9 mouse cellular contexts compared by ENCODE assay signal in the genomic region with DNA sequence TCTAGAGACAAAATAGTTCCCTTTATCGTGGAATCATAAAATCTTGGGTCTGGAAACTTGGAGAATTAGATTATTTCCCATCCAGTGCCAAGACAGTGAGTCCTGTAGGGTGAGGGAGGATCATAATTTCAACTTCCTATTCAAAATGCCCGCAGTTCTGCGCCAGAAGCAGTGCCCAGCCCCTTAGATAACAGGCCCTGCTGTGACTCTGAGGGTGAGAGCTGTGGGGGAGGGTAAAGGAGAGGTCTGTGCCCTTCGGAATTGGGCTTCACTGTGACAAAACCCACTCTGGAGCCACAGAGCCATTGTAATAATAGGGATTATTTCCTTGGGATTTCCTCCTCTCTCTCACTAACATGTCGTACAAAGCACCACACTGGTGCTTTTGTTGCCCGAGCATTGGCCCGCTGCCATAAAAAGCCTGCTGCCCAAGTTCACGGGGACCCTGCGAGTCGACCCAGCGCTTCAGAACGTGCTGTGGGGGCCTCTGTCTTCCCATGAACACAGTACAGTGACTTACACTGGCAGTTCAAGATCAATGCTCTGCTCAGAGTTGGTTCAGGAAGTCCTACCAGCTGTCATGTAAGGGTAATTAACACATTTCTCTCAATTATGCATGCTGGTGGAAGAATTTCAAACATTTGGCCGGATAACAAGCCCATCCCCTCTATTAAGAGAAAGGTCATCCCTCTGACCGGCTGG.
DNase-seq lines count a peak whose midpoint lies in the region; ATAC-seq and TF ChIP-seq lines count a peak whose summit lies in the region.
"Had no signal": no experiment of that assay in that cellular context is flagged by ENCODE, and none has a peak within 500 bp of the region (broad histone marks: within the 10 kb centered on the region; RNA-seq: fewer than 3 reads in every experiment).

No protein-coding gene starts in this region.

- no peaks in the 10 kb centered on the region for H3K27me3 ChIP-seq in heart, embryonic 16.5 days (ENCODE audit: control insufficient read depth, insufficient read depth, low read length)
- H3K27me3 ChIP-seq in lung, embryonic 16.5 days (ENCODE audit: control insufficient read depth, insufficient read depth, low read depth, low read length), result no peaks in the 10 kb centered on the region
- H3K27me3 ChIP-seq in small intestine, adult 2 months (ENCODE audit: control insufficient read depth, insufficient read depth, low read length), result no peaks in the 10 kb centered on the region

- peaks cover 5% of the 10 kb centered on the region; the same call in 1 of the 2 replicates for H3K36me3 ChIP-seq in heart, embryonic 16.5 days (ENCODE audit: control insufficient read depth, insufficient read depth)
- 0 out of 2 replicates have a peak, but pooled peaks cover 3% of the 10 kb centered on the region for H3K36me3 ChIP-seq in lung, embryonic 16.5 days (ENCODE audit: control insufficient read depth, insufficient read depth, low read length)
- 0 out of 2 replicates have a peak, but pooled peaks cover 3% of the 10 kb centered on the region for H3K36me3 ChIP-seq in small intestine, adult 2 months (ENCODE audit: control insufficient read depth, insufficient read depth, low read length)

- intact Hi-C loops in left cerebral cortex, postnatal 10 days (cut with DNase I), result no loop called here
- intact Hi-C loops in left cerebral cortex, postnatal 36 days (cut with DNase I), result no loop called here

- H3K4me3 ChIP-seq in heart, embryonic 16.5 days (ENCODE audit: low read length), result peak overlapping the region; percentile 29
- peak overlapping the region; percentile 17; the same call in 1 of the 2 replicates for H3K4me3 ChIP-seq in lung, embryonic 16.5 days (ENCODE audit: low read length)
- H3K4me3 ChIP-seq in small intestine, adult 2 months (ENCODE audit: low read depth, low read length), result no peak overlapping the region

- no peak for TF ChIP-seq CTCF in small intestine, adult 2 months (IDR thresholded peaks at IDR 0.05; ENCODE audit: extremely low read depth, insufficient read length, insufficient replicate concordance, low read depth, low read length)

- H3K4me1 ChIP-seq in heart, embryonic 16.5 days (ENCODE audit: control insufficient read depth, insufficient read depth, low read length), result peaks cover 54% of the 10 kb centered on the region
- H3K4me1 ChIP-seq in lung, embryonic 16.5 days (replicated peaks; ENCODE audit: control insufficient read depth, insufficient read depth, low read length), result peaks cover 43% of the 10 kb centered on the region
- H3K4me1 ChIP-seq in small intestine, adult 2 months (ENCODE audit: control insufficient read depth, insufficient read depth, insufficient read length, low read length), result peaks cover 7% of the 10 kb centered on the region

- H3K4me2 ChIP-seq in heart, embryonic 16.5 days (ENCODE audit: low read depth, low read length), result peak overlapping the region; percentile 51
- H3K4me2 ChIP-seq in lung, embryonic 16.5 days (ENCODE audit: low read depth, low read length), result peak overlapping the region; percentile 38

- H3K27ac ChIP-seq in heart, embryonic 16.5 days (ENCODE audit: low read length), result peak overlapping the region; percentile 97
- H3K27ac ChIP-seq in lung, embryonic 16.5 days (ENCODE audit: low read length), result peak overlapping the region; percentile 87
- H3K27ac ChIP-seq in small intestine, adult 2 months (ENCODE audit: insufficient read depth, low read depth, low read length), result 0 out of 2 replicates have a peak overlapping the region, but pooled peaks have one; percentile 1
- H3K27ac ChIP-seq: macrophage had no signal

- H3K9ac ChIP-seq in heart, embryonic 16.5 days (ENCODE audit: low read length), result peak overlapping the region; percentile 71
- H3K9ac ChIP-seq in lung, embryonic 16.5 days (ENCODE audit: low read length), result peak overlapping the region; percentile 31

- peak; percentile 40 to 76 for DNase-seq in left cerebral cortex, postnatal 10 days (ENCODE audit: extremely low spot score in 1 of 2, low spot score in 2 of 2)
- DNase-seq in left cerebral cortex, postnatal 36 days (ENCODE audit: low spot score in 2 of 2), result no peak
- DNase-seq in embryo, embryonic 11 days, result peak; percentile 73
- DNase-seq in kidney, postnatal 14 days, result peak; percentile 86
- no peak for DNase-seq in frontal cortex, adult 2 months (ENCODE audit: extremely low spot score in 1 of 2, low spot score in 1 of 2)

- ATAC-seq in heart, embryonic 16.5 days (replicated peaks; ENCODE audit: extremely low read depth, insufficient read depth, low FRiP score), result peak; percentile 76
- peak; percentile 91 for ATAC-seq in lung, embryonic 16.5 days (ENCODE audit: low read depth)

- 13% methylated on average over 14 of the region's 14 CpGs for WGBS in heart, embryonic 16.5 days
- 4% methylated on average over 14 of the region's 14 CpGs for WGBS in lung, embryonic 16.5 days
- 11% methylated on average over 14 of the region's 14 CpGs for WGBS in small intestine, adult 2 months

- H3K9me3 ChIP-seq in heart, embryonic 16.5 days (replicated peaks; ENCODE audit: control insufficient read depth, low read length), result no peaks in the 10 kb centered on the region
- H3K9me3 ChIP-seq in lung, embryonic 16.5 days (ENCODE audit: control insufficient read depth, low read length), result no peaks in the 10 kb centered on the region

- TF ChIP-seq POLR2A in small intestine, adult 2 months (IDR thresholded peaks at IDR 0.05; ENCODE audit: low read depth, low read length), result no peak

Comparison
In these comparisons a context has a peak if more than half of its experiments do, and no peak if none do; other contexts are left out.
1. DNase-seq: peak in left cerebral cortex, postnatal 10 days (2 of 2), embryo, embryonic 11 days (single experiment) and kidney, postnatal 14 days (single experiment); none in left cerebral cortex, postnatal 36 days (0 of 2) and frontal cortex, adult 2 months (0 of 2).
2. H3K27ac ChIP-seq: peak in every context shown above with its lines; median percentile 97 in heart, embryonic 16.5 days; 87 in lung, embryonic 16.5 days; 1 in small intestine, adult 2 months.